Mouse (Mus musculus) cerebellum, adult 2 months (tissue): ENCODE results near the gene Cdca8. TPM values are rescaled to one million over a fixed set of nuclear protein-coding genes. Genes with fewer than 3 reads are reported as not detected.

Experiments used
- DNase-seq, 2 experiments: peaks; one replicate each; pipeline ENCODE4 v3.0.0; 2021
- H3K27ac ChIP-seq: fragments of 200-500 bp; 2 replicates; pipeline ENCODE4 v1.5.1; 2012; ENCODE audit warnings: low read length, control low read depth, inconsistent platforms; ENCODE audit not compliant: insufficient read depth
- H3K27me3 ChIP-seq: fragments of 200-500 bp; 2 replicates; pipeline ENCODE4 v1.6.1; 2012; ENCODE audit warnings: inconsistent platforms, mild to moderate bottlenecking, low read length, moderate library complexity; ENCODE audit not compliant: control insufficient read depth, insufficient read depth
- H3K4me1 ChIP-seq: fragments of 200-500 bp; 2 replicates; pipeline ENCODE4 v1.6.1; 2011; ENCODE audit warnings: low read length; ENCODE audit not compliant: control insufficient read depth, insufficient read depth
- H3K4me3 ChIP-seq: fragments of 200-500 bp; replicated peaks from 2 replicates; pipeline ENCODE3; 2011; ENCODE audit warnings: mild to moderate bottlenecking, low read depth, low read length, control low read depth; ENCODE audit not compliant: insufficient read depth
- CTCF ChIP-seq: fragments of 200-500 bp; IDR thresholded peaks from 2 replicates; pipeline ENCODE4 v1.5.1; 2011; ENCODE audit warnings: low read depth, mild to moderate bottlenecking, control low read depth, low read length, moderate library complexity, borderline replicate concordance; ENCODE audit not compliant: insufficient read depth
- POLR2A ChIP-seq: fragments of 200-500 bp; IDR thresholded peaks from 2 replicates; pipeline ENCODE4 v1.6.1; 2011; ENCODE audit warnings: low read length, control low read depth, borderline replicate concordance; ENCODE audit not compliant: insufficient read depth
- WGBS: fragments of 180-500 bp; shearing (Covaris S2); methylation state at CpG from one replicate; pipeline ENCODE4 v1.1.7; 2018; 5-methylcytosine and 5-hydroxymethylcytosine counted together
- polyA plus RNA-seq: library from polyadenylated mRNA; depleted of rRNA; stranded (reverse); fragments of >200 nt; gene quantifications from 2 replicates; pipeline ENCODE4 v1.2.3, GENCODE M21; 2012

Gene Cdca8
- polyA plus RNA-seq, 1 experiment = 1.2 TPM

DNA sequence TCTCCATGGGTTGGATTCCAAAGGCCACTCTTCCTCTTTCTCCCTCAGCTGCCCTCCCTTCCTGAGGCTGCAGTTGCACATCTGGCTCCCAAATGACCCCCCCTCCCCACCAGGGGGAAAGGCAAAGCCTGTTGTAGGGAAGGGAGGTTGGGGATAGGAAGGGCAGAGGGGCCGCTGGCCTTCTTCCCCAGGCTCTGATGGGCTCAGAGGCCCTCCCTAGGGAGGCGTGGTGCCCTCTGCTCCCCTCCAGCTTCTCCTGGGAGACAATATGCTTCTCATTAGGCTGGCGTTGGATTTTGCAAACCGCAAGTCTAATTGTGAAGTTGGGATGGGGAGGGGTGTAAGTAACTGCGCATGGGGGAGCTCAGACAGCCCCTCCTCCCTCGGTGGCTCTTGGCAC, 29.6 kb upstream of the Cdca8 start:
- Histone ChIP-seq H3K4me3 (no peak overlapping the region), H3K27me3 (no peaks in the 10 kb centered on the region), H3K27ac (no peak overlapping the region), H3K4me1 (no peaks in the 10 kb centered on the region)
- no peak for DNase-seq
- TF ChIP-seq CTCF (no peak), POLR2A (no peak)
- 39% methylated on average over 6 of the region's 6 CpGs for WGBS

DNA sequence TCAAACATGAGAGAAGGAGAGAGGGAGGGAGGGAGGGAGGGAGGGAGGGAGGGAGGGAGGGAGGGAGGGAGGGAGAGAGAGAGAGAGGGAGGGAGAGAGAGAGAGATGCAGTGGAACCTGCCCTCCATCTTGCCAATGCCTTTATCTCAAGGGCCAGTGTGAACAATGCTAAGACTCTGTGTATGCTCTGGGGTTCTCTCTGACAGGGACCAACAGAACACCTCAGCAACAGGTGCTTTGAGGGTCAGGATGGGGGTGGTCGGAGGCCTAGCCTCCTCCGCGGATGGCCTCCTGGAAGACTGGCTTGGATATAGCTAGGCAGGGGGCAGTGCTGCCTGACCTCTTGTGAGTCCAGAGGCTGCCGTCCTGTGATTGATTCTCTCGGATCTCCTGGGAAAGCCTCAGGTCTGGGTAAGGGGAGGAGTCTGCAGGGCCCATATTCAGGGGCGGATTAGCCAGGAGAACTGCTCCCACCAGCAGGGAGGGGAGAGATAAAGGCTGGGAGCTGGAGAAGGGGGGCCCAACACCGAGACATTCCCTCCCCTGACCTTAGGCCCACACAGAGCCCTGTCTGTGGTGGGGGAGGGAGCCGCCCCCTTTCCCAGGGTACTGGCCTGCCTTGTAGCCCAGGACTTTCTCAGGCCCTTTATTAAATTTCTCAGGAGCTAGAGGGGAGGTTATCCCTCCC, 25.9 kb upstream of the Cdca8 start:
- WGBS = 24% methylated on average over 8 of the region's 8 CpGs
- no peak overlapping the region for H3K4me3 ChIP-seq
- TF ChIP-seq CTCF (no peak), POLR2A (no peak)
- H3K27ac ChIP-seq = no peak overlapping the region
- no peaks in the 10 kb centered on the region for H3K27me3 ChIP-seq
- H3K4me1 ChIP-seq = peaks cover 5% of the 10 kb centered on the region
- no peak for DNase-seq

DNA sequence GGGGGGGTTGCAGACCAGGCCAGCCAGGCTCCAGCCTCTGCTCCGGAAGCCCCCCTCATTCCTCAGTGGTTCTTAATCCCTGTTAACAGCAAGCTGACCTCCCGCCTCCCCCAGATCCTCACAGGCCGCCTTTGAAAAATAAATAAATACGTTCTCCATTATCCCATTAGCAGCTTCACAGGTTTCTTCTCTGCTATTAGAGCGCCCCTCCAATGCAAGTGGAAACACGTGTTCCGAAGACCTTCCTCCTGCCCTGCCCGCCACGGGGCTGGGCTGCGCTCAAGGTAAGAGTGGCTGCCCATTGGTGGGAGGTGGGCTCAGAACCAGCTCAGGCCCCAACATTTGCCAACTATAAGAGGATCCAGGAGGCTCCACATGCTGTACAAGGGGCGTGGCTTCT, 23.5 kb upstream of the Cdca8 start:
- H3K4me3 ChIP-seq = no peak overlapping the region
- H3K27ac ChIP-seq = no peak overlapping the region
- WGBS = 80% methylated on average over 11 of the region's 11 CpGs
- no peaks in the 10 kb centered on the region for H3K27me3 ChIP-seq
- peaks cover 5% of the 10 kb centered on the region for H3K4me1 ChIP-seq
- TF ChIP-seq POLR2A (no peak), CTCF (no peak)
- DNase-seq = no peak

DNA sequence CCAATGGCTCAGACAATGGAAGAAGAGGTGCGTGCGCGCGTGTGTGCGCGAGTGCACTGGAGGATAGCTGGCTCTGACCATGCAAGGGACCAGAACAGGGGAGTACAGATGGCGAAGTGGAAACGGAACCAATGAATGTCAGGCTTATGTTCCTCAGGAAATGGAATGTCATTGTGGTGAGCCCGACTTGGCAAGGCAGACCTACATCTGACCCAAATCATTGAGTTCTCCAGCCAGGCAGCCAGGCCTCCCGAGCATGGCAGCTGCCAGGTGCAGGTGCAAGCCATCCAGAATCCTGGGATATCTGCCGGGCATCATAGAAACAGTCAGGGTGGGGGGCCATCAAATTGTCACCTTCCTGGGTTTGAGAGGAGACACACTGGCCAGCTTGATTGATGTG, 21.8 kb upstream of the Cdca8 start:
- 21% methylated on average over 11 of the region's 11 CpGs for WGBS
- Histone ChIP-seq H3K27ac (no peak overlapping the region), H3K4me3 (no peak overlapping the region), H3K27me3 (no peaks in the 10 kb centered on the region), H3K4me1 (peaks cover 5% of the 10 kb centered on the region)
- TF ChIP-seq CTCF (no peak), POLR2A (no peak)
- peak; percentile 30 to 45 for DNase-seq

DNA sequence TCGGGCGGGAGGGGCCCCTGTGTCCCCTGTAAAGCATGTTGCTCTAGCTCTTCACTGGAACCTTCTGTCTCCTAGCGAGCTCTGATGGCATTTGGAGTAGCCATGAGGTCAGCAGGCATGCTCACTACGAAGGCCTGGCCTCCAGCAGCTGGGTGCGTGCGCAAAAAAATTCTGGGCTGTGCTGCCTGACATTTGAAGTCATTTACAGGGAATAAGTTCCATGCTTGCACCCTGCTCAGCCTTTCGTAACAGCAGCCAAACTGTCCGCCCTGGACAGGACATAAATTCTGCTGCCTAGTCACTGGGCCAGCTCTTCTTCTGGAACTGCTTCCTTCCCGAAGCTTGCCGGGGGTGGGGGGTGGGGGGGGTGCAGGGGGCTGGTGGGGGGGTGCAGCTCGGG, 20.0 kb upstream of the Cdca8 start:
- Histone ChIP-seq H3K4me3 (no peak overlapping the region), H3K27ac (no peak overlapping the region), H3K4me1 (peaks cover 5% of the 10 kb centered on the region), H3K27me3 (no peaks in the 10 kb centered on the region)
- 47% methylated on average over 11 of the region's 11 CpGs for WGBS
- DNase-seq = no peak
- TF ChIP-seq POLR2A (no peak), CTCF (no peak)

DNA sequence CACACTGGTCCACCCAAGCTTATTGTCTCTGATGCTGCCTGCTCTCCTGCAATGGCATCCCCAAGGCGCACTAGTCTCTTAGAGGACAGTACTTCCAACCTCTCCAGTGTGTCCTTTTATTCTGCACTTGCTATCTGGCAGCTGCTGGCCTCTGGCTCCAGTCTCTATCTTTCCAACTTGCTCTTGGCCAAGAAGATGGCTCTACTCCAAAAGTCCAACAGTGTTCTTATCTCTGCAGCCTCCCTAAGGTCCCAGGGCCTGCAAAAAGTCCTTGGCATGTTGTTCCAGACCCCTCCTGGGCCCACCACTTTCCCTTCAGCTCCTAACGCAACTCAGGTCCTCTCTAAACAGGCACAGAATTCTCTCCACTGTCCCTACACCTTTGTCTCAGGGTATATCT, 18.2 kb upstream of the Cdca8 start:
- Histone ChIP-seq H3K27me3 (no peaks in the 10 kb centered on the region), H3K4me1 (peaks cover 5% of the 10 kb centered on the region), H3K4me3 (no peak overlapping the region), H3K27ac (no peak overlapping the region)
- no peak for DNase-seq
- TF ChIP-seq CTCF (no peak), POLR2A (no peak)
- 49% methylated on average over 2 of the region's 2 CpGs for WGBS

DNA sequence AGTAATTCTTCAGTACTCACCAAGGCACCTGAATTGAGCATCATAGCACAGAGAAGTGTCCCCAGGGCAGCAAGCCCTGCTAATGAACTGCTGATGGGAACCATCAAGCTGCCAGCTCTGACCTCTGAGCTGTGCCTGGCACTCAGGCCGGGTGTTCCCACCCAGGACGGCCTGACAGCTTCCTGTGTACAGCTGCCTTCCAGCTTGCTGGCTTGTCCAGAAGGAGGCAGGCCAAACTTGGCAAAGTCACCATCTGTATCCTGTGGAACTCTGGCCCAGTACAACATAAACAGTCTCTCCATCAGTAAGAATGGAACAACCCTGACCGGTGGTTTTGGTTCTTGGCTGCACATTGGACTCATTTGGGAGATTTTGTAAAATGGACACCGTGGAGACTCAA, 14.4 kb upstream of the Cdca8 start:
- TF ChIP-seq POLR2A (no peak), CTCF (no peak)
- WGBS = 18% methylated on average over 4 of the region's 4 CpGs
- no peak overlapping the region for H3K27ac ChIP-seq

DNA sequence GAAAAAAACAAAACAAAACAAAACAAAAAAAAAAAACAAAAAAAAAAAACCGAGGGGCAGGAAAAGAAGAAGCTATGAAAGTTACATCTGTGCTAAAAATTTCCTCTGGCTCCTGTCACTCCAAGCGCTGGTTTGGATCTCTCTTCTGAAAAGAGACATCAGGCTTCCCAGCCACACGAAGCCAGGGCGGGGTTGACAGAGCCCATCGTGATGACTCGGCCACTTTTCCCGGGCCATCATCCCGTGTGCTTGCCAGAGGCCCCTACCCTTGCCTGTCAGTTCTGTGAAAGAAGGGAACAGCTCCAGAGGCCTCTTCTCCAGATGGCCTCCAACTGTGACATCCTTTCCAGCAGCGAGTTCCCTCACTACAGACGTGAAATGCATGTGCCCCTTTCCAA, 11.9 kb upstream of the Cdca8 start:
- Histone ChIP-seq H3K27ac (no peak overlapping the region), H3K27me3 (no peaks in the 10 kb centered on the region), H3K4me1 (no peaks in the 10 kb centered on the region), H3K4me3 (no peak overlapping the region)
- 8% methylated on average over 10 of the region's 10 CpGs for WGBS
- TF ChIP-seq CTCF (no peak), POLR2A (no peak)
- DNase-seq = no peak

More for the DNA sequence above, 14.4 kb upstream of the Cdca8 start:
- no peaks in the 10 kb centered on the region for H3K27me3 ChIP-seq
- DNase-seq = no peak
- H3K4me3 ChIP-seq = no peak overlapping the region
- no peaks in the 10 kb centered on the region; the same call in 1 of the 2 replicates for H3K4me1 ChIP-seq
